In the genomic region with DNA sequence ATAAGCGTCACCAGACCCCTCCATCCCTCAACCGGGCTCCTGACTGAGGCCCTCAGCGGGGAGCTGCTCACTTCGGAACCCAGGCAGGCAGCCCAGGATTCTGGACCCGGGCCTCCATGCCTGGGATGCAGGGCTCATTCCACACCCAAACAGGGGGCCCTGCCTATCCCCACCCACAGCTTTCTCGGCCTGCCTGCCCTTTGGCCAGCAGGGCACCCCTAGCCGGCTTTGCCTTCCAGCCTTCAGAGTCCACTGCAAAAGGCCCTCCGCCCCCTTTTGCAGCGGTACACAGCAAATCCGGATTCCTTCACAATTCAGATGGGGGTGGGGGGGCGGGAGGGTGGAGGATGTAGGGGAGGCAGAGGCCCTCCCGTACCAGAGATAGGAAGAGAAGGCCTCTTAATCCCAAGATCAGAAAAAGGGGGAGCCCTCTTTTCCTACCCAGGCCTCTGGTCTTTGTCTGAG, we compare ENCODE assay signal across 8 mouse cellular contexts. TPM values are rescaled to one million over a fixed set of nuclear protein-coding genes. Genes with fewer than 3 reads are reported as not detected.
DNase-seq lines count a peak whose midpoint lies in the region; ATAC-seq and TF ChIP-seq lines count a peak whose summit lies in the region.

No protein-coding gene starts in this region.

- under 1% methylated on average over 11 of the region's 12 CpGs for WGBS in hindbrain, embryonic 13.5 days
- 9% methylated on average over 12 of the region's 12 CpGs for WGBS in lung, postnatal 0 days

- H3K27me3 ChIP-seq in hindbrain, embryonic 13.5 days: no peaks in the 10 kb centered on the region
- peaks cover 3% of the 10 kb centered on the region; the same call in 1 of the 2 replicates for H3K27me3 ChIP-seq in lung, postnatal 0 days (replicated peaks; ENCODE audit: insufficient read depth, low read length)

- H3K9ac ChIP-seq in hindbrain, embryonic 13.5 days: peak overlapping the region; percentile 97
- peak overlapping the region; percentile 52 for H3K9ac ChIP-seq in lung, postnatal 0 days (replicated peaks; ENCODE audit: low read depth)

- DNase-seq in adrenal gland, adult 2 months: peak; percentile 54
- DNase-seq in adrenal gland, postnatal 4 days (ENCODE audit: low spot score in 2 of 2): no peak
- peak; percentile 47 for DNase-seq in right cerebral cortex, postnatal 4 days
- no peak for DNase-seq in right cerebral cortex, postnatal 14 days
- DNase-seq in lung, postnatal 0 days (ENCODE audit: low spot score): peak; percentile 38
- DNase-seq in yolk sac, embryonic 10.5 days (ENCODE audit: low spot score): peak; percentile 56
- no peak for DNase-seq in frontal cortex, postnatal 36 days (ENCODE audit: low spot score in 2 of 2)

- no peaks in the 10 kb centered on the region for H3K9me3 ChIP-seq in hindbrain, embryonic 13.5 days
- no peaks in the 10 kb centered on the region for H3K9me3 ChIP-seq in lung, postnatal 0 days (ENCODE audit: low read length)

- peaks cover 58% of the 10 kb centered on the region for H3K4me1 ChIP-seq in hindbrain, embryonic 13.5 days (replicated peaks)
- H3K4me1 ChIP-seq in lung, postnatal 0 days (ENCODE audit: insufficient read depth, low read depth, low read length): peaks cover 14% of the 10 kb centered on the region

- TF ChIP-seq CTCF in lung, postnatal 0 days (IDR thresholded peaks at IDR 0.05): no peak

- H3K36me3 ChIP-seq in hindbrain, embryonic 13.5 days: 0 out of 2 replicates have a peak, but pooled peaks cover 3% of the 10 kb centered on the region
- no peaks in the 10 kb centered on the region for H3K36me3 ChIP-seq in lung, postnatal 0 days (ENCODE audit: insufficient read depth, low read length)

- peak overlapping the region; percentile 95 for H3K27ac ChIP-seq in hindbrain, embryonic 13.5 days
- H3K27ac ChIP-seq in lung, postnatal 0 days (ENCODE audit: low read length): peak overlapping the region; percentile 86

- TF ChIP-seq EP300 in lung, postnatal 0 days (IDR thresholded peaks at IDR 0.05): no peak

- peak; percentile 11 for ATAC-seq in hindbrain, embryonic 13.5 days (ENCODE audit: low FRiP score)
- ATAC-seq in lung, postnatal 0 days: no peak

- H3K4me2 ChIP-seq in hindbrain, embryonic 13.5 days: peak overlapping the region; percentile 84
- H3K4me2 ChIP-seq in lung, postnatal 0 days (replicated peaks; ENCODE audit: low read depth, low read length): peak overlapping the region; percentile 96

- peak overlapping the region; percentile 91 for H3K4me3 ChIP-seq in hindbrain, embryonic 13.5 days
- peak overlapping the region; percentile 62 for H3K4me3 ChIP-seq in lung, postnatal 0 days (ENCODE audit: low read depth, low read length)

RNA-seq across cellular contexts. Expression of a gene that starts 1.0 kb away (rescaled TPM):
- 100 to 1,000 TPM; 138 to 196 TPM for total RNA-seq in adrenal gland, adult 2 months (2021)
- 197 and 201 TPM in 2 replicates for polyA plus RNA-seq in adrenal gland, adult 2 months (2012; rRNA removed)
- total RNA-seq in adrenal gland, postnatal 4 days (2021): 100 to 1,000 TPM; 283 to 301 TPM
- 101 and 108 TPM in 2 replicates for polyA plus RNA-seq in hindbrain, embryonic 13.5 days (2015; fragmentation: Nextera tagmentation; extraction: Ambion mirVana)
- polyA plus RNA-seq in lung, postnatal 0 days (2015; fragmentation: Nextera tagmentation; extraction: Ambion mirVana): 71.0 and 75.4 TPM in 2 replicates

RNA-seq across cellular contexts. Expression of a gene that starts 22.8 kb away (rescaled TPM):
- total RNA-seq in adrenal gland, adult 2 months (2021): 100 to 1,000 TPM in 1 of 2 experiments, 10 to 100 TPM in 1; 88.3 to 109 TPM
- 67.6 and 83.8 TPM in 2 replicates for polyA plus RNA-seq in adrenal gland, adult 2 months (2012; rRNA removed)
- total RNA-seq in adrenal gland, postnatal 4 days (2021): 10 to 100 TPM; 72.7 to 78.0 TPM
- 4.9 and 5.0 TPM in 2 replicates for polyA plus RNA-seq in hindbrain, embryonic 13.5 days (2015; fragmentation: Nextera tagmentation; extraction: Ambion mirVana)
- polyA plus RNA-seq in lung, postnatal 0 days (2015; fragmentation: Nextera tagmentation; extraction: Ambion mirVana): 39.1 and 41.9 TPM in 2 replicates

RNA-seq across cellular contexts. Expression of a gene that starts 46.7 kb away (rescaled TPM):
- total RNA-seq in adrenal gland, adult 2 months (2021): 1 to 10 TPM; 4.6 to 9.1 TPM
- 1.5 and 2.6 TPM in 2 replicates for polyA plus RNA-seq in adrenal gland, adult 2 months (2012; rRNA removed)
- total RNA-seq in adrenal gland, postnatal 4 days (2021): 10 to 100 TPM; 11.6 to 13.2 TPM
- polyA plus RNA-seq in hindbrain, embryonic 13.5 days (2015; fragmentation: Nextera tagmentation; extraction: Ambion mirVana): 3.9 and 4.0 TPM in 2 replicates
- polyA plus RNA-seq in lung, postnatal 0 days (2015; fragmentation: Nextera tagmentation; extraction: Ambion mirVana): 5.0 and 6.3 TPM in 2 replicates

RNA-seq across cellular contexts. Expression of a gene that starts 48.4 kb away (rescaled TPM):
- total RNA-seq in adrenal gland, adult 2 months (2021): 10 to 100 TPM; 16.9 to 26.6 TPM
- polyA plus RNA-seq in adrenal gland, adult 2 months (2012; rRNA removed): 35.9 and 38.7 TPM in 2 replicates
- total RNA-seq in adrenal gland, postnatal 4 days (2021): 10 to 100 TPM; 22.8 to 24.4 TPM
- 2.3 and 3.3 TPM in 2 replicates for polyA plus RNA-seq in hindbrain, embryonic 13.5 days (2015; fragmentation: Nextera tagmentation; extraction: Ambion mirVana)
- polyA plus RNA-seq in lung, postnatal 0 days (2015; fragmentation: Nextera tagmentation; extraction: Ambion mirVana): 7.7 and 8.4 TPM in 2 replicates

Comparison
In these comparisons a context has a peak if more than half of its experiments do, and no peak if none do; other contexts are left out.
1. DNase-seq: peak in adrenal gland, adult 2 months (single experiment), right cerebral cortex, postnatal 4 days (single experiment), lung, postnatal 0 days (single experiment) and yolk sac, embryonic 10.5 days (single experiment); none in adrenal gland, postnatal 4 days (0 of 2), right cerebral cortex, postnatal 14 days (single experiment) and frontal cortex, postnatal 36 days (0 of 2).